Mouse (Mus musculus): ENCODE data around the gene Farsb.

Gene Farsb

GRCm38 (mm10) chr1:78483430-78483829 is 5.3 kb downstream of the Farsb start:
- no peak for DNase-seq

GRCm38 (mm10) chr1:78472441-78472840 is 16.3 kb downstream of the Farsb start:
- DNase-seq, result no peak

DNA sequence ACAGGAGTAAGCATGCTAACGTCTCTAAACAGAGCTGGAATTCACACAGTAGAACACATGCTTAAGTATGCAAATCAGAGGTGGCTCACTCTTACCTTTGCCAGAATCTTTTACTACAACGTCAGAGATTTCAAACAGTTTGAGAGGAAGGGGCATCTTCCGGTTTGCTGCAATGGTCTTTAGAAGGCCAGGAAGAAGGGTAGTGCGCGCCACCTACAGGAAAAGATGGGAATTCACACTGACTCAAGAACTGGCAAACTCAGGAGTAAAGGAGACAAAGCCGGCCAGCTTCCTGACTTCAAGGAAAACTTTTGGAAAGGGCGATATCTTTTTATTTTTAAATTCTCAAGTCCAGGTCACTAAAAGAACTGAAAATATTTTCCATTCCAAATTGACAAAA is 34.0 kb downstream of the Farsb start:
- DNase-seq, result peak; percentile 66 to 75

DNA sequence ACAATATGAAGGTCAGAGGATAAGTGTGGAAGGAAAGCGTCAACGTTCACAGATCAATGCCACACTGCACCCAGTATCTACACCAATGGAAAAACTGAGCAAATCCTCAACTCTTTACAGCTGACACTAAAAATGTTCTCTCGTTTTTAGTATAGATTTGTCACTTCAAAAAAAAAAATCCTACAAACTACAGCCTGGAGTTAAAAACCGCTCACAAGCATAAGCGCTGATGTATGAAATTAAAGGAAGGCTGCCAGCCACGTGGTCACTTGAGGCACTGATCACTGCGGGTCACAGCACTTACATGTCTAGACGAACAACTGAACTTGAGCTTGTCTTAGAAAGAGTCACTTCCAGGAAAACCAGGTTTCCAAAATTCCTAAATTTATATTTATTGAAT is 34.8 kb downstream of the Farsb start:
- DNase-seq, result peak in 1 of 2 experiments; percentile 13

DNA sequence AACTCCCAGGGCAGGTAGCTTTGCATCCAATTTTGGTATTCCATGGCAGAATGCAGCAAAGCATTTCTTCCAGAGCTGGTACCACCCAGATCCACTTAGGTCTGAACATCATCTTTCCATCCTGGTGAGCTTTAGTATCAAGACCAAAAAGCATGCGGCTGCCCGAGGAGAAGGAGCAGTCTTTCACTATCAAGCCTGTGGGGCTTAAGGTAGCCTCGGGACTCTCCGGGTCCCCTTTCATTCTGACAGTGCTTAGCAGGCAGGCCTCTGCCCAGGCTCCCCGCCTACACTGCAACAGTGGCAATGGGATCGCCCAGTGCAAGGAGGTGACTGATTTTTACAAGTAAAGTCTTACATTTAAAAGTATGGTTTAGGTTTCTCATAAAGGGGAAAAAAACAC is 36.2 kb downstream of the Farsb start:
- DNase-seq, result no peak

GRCm38 (mm10) chr1:78451070-78451854 is 37.4 kb downstream of the Farsb start:
- no peak for DNase-seq

GRCm38 (mm10) chr1:78448091-78448490 is 40.6 kb downstream of the Farsb start:
- DNase-seq, result no peak

DNA sequence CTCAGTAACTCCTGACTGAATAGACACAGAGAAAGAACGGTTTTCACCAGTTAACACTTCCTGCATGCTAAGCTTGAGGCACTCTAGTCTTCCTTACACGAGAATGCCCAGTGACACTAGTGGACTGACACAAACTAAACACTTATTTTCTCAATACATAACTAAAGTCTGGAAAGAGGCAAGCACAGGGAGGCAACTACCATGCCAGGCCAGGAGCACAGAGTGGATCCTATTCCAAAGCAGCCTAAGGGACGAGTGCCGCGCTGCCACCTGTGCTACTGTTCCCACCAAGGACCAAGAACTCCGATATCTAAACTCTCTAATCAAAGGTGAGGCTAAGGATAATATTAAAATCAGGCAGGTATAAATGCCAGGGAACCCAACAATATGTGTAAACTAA is 42.0 kb downstream of the Farsb start:
- DNase-seq, result no peak

GRCm38 (mm10) chr1:78446232-78446631 is 42.5 kb downstream of the Farsb start:
- no peak for DNase-seq

DNA sequence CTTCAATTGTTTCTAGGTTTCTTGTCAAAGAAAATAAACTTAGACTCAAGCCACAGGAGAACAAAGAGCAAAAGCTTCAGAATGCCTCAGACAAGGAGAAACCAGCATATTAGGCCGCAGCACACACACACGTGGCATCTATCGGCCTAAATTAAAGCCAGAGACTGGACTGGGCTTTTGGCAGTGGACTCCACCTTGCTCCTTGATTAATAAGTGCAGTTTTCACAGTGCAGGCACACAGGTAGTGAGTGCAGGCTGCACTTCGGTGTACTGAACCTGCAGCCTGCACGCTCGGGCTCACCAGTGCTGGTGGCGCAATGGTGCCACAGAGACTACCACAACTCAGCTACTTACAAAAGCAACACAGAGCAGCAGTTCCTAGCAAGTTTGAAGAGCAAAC is 45.6 kb downstream of the Farsb start:
- DNase-seq, result no peak

DNA sequence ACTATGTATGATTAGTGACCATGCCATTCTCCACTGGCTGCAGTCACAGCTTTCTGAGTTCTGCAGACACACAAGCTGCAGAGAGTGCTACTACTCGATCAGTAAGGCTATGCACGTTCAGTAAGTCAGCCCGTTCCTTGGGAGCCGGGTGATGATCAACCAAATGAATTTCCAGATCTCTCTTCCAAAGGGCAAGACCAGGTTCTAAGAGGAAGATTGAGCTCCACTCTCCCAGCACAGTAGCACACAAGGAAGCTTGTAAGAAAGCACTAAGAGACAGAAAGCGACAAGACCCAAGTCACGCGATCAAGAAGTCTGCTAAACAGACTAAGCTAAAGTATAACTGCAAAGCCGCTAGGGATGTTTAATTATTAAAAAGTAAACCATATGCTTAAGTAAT is 48.0 kb downstream of the Farsb start:
- DNase-seq, result no peak

GRCm38 (mm10) chr1:78437150-78437549 is 51.5 kb downstream of the Farsb start:
- DNase-seq, result no peak

DNA sequence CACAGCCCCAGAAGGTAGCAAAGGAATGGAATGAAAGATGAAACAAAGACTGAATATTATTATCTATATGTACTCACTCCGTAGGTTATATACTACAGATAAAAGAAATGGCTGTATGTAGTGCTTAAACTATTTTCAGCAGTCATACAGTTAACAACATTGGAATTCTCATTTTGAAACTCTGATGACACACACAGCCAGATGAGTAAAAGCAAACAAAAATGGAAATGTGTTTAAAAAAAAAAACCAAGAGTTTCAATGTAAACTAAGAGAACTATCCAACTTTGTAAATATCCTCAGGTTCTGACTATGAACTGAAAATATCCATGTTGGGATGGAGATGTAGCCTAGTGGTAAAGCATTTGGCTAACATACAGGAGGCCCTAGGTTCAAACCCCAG is 52.3 kb downstream of the Farsb start:
- no peak for DNase-seq

- no peak for DNase-seq
Measured at GRCm38 (mm10) chr1:78435967-78436366, 52.7 kb downstream of the Farsb start.

- no peak for DNase-seq
Measured at GRCm38 (mm10) chr1:78433472-78433871, 55.2 kb downstream of the Farsb start.

DNA sequence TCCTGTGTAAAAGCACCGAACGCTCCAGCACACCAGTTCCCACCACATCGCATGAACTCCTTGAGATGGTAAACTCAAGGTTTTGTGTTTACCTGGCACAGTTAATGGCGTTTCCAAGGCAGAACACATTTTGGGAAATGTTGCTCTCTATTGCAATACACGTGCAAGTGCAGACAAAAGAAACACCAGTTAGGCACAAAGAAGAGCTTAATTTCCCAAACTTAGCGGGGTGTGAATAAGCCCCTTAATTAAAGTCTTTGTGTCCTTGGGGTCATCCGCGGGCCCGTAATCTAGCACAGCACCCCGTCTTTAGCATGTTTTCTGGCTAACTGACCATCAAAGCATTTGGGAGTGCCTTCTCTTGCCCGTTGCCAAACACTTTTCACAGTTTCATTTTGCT is 59.8 kb downstream of the Farsb start:
- DNase-seq, result no peak

DNA sequence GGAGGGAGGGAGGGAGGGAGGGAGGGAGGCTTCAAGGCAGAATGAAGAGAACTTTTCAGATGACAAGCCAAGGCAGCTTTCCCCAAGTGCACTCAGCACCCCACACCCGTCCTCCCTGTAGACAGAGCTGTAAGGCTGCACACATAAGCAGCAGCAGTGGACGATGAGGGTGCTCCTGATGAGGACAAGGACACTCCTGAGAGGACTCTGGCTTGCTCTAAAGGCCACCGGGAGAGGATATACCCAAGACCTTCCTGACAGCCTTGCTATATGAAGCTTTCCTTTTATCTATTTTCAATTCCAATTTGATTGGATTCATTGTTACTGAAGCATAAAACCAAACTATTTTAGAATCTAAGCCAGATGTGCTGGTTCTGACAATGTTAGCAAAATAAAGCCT is 61.9 kb downstream of the Farsb start:
- no peak for DNase-seq

DNA sequence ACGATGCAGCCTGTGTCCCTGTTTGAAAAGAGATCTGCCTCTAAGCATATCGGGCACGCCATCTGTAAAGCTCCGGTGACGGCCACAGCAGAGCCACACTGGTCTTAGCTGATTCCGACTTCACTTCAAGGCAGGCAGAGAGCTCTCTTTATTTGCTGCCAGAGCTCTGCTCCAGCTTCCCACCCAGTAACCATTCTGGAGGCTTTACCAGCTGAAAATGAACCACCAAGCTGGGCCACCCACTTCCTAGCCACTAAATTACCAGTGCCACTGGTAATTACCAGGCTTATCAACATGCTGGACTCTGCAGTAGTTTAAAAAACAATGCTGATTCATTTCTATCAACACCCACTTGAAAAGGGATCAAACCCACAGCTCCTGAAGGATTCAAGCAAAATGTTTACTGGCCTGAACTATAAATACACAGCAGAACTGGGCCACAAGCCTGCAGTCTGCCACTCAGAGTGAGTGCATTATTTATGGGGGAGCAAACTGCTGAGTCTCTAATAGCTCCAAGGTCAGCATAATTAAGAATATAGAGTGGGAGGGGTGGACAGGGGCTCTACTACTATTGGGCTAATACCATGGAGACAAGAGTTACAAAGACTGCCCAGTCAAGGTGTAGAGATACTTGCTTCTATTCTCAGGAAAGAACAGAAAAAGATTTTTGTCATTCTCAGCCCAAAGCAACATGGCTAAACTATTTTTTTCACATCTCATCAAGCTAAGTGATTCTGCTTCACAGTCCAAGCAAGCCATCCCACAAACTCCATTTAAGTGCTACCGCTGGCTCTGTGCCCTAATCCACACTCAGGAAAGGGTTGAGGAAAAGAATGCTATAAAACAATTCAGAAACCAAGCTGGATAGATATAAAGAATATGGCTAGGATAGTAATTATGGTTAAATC is 62.6 kb downstream of the Farsb start:
- DNase-seq, result no peak

- no peak for DNase-seq
Measured at GRCm38 (mm10) chr1:78425309-78425708, 63.4 kb downstream of the Farsb start.

- no peak for DNase-seq
Measured at GRCm38 (mm10) chr1:78424848-78425247, 63.8 kb downstream of the Farsb start.

DNA sequence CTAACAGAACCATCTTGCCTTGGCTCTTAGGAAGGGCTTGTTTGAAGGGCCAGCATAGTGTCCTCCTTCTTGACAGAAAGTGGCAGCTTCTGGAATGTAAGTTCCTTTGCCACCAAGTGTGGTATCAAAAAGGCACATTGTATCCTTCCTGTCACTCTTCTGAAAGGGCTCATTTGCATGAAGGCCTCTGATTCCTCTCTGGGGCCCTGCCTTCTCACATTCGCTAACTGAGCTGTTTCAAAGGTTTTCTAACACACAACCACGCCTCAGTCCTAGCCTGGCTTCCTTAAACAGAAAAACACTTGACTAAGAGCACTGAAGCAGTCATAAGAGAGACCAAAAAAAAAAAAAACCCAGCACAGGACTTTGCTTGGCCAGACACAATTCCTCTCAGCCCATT is 66.1 kb downstream of the Farsb start:
- no peak for DNase-seq

DNA sequence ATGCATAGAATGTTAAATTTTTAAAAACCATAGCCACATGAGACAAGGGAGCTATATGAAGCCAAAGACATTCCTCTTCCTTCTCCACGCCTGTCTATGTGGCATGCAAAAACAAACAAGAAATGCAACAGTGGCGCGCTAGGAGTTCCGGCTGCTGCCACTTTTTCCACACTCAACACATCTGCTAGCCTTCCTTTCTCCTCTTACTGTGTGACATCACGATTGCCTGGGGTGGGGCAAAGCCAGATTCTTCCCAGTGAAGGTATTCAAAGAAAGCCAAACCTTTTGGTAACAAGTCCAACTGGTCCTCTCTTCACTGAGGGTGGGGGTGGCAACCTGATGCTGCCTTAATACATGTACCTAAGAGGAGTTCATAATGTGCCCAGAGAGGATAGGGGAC is 66.9 kb downstream of the Farsb start:
- no peak for DNase-seq

- no peak for DNase-seq
Measured at GRCm38 (mm10) chr1:78420271-78420670, 68.4 kb downstream of the Farsb start.

DNA sequence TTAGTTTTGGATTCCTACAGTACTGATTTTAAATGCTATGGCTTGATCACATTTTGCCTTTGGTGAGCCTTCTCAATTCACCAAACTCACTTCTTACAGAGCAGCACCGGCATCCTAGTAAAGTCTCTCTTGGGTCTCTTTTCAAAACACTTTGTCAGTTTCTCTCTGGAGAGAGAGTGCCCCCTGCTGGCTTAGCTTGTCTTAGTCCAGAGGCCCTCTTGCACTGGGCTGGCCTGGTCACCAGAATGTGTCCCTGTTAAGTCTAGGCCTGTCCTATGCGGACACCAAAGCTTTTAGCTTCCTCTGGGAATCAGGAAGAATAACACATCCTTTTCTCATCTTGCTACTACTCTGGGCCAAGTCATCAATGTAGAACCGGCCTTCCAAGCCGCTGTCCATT is 69.1 kb downstream of the Farsb start:
- DNase-seq, result peak; percentile 92 to 96
